Mouse (Mus musculus): ENCODE measurements around the gene Mpnd.

The Mpnd gene

GRCm38 (mm10) chr17:56020400-56021084 is 15.0 kb downstream of the Mpnd start:
- no peak for DNase-seq (ENCODE audit: low spot score)

DNA sequence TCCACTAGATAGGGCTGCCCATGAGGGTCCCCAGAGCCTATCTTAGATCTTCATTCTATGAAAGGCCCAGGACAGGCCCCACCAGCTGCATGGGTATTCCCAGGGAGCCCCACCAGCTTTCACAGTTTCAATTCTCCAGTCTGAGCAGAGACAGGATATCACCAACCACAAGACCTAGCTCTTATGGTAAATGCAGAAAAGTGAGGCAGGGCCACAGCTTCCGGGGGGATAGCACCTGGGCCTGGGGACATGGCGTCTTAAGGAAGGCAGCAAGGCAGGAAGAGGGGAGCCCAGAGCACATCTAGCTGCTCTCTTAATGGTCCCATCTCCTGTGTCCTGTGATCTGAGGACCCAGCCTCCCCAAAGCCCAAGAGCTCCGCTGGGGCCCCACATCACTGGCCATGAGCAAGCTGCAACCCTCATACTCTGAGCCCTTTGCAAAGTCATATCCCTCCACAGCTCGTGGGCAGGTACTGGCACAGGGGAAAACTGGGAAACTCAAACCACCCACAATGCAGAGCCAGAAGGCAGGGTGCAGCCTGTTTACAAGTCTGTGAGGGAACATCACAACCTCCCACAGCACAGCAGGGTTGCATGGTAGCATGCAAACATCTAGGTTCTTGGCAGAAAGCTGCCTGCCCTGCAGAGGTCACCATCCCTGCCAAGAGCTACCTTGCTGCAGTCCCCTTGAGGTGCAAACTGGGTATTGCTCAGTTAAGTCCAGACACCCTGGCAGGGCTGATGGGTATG is 15.8 kb downstream of the Mpnd start:
- DNase-seq (ENCODE audit: low spot score) = no peak

DNA sequence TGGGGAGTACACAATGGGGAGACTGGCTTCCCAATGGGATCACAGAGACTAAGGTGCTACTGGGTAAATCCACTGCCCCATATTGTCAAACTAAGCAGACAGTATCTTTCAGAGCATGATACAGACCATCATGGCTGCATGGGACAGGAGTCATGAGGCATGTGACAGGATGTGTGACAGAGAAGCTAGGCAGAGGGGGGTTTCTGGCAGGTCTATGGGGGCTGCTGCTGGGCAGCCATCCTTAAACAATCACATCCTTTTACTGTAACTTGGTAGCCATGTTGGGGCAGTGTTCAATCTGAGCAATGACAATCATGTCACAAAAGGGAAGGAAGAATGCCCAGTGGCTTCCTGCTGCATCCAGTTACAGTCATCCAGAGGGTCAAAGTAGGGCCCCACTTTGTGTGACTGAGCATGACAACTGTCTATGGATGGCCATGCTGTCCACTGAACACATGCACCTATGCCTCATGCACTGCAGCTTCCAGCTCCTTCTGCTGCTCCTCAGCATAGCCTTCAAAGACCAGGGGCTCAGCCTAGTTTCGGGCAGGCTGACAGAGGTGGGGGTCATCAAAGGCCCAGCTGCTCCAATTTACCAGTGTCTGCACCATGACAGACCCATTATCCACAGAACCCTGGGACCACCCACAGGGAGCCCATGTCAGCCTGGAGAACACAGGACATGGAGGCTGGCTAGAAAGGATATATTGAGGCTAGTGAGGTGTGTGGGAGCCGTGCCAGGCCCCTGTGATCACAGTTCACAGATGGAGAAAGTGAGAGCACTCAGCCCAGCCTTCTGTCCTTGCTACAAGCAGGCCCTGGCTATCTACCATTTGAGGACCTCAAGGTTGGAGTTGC is 16.8 kb downstream of the Mpnd start:
- no peak for DNase-seq (ENCODE audit: low spot score)

DNA sequence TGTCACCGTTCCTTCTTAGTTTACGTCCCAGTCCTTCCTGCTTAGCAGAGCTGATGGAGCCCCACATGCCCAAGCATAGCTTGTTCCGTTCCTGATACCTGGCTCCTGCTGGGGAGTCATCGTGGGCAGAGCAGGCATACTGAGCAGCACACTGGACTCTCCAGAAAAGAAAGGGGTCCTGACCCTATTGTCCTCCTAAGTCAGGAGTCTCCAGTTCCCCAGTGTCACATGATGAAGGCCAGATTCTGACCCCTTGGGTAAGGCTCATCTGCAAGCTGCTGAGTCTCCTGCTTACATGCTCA is 17.4 kb downstream of the Mpnd start:
- DNase-seq (ENCODE audit: low spot score) = no peak

- DNase-seq (ENCODE audit: low spot score) = no peak
Measured at GRCm38 (mm10) chr17:56023386-56023785, 17.9 kb downstream of the Mpnd start.

DNA sequence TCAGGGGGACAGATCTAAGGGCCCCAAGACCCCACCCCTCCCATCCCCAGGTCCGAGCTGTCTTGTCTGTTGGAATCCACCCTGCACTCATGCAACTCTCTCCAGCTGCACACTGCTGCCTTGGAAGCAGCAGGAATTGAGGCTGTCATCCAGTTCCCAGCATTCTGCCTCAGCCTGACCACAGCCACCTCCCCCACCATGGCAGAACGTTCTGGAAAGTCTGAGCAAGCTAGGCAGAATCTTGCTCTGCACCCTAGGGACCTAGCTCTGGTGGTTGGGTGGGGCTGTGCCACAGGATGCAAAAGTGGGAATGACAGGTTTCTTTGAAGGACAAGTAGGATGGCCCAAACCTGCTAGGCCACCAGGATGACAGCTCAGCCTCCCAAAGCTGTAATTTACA is 19.0 kb downstream of the Mpnd start:
- no peak for DNase-seq (ENCODE audit: low spot score)

DNA sequence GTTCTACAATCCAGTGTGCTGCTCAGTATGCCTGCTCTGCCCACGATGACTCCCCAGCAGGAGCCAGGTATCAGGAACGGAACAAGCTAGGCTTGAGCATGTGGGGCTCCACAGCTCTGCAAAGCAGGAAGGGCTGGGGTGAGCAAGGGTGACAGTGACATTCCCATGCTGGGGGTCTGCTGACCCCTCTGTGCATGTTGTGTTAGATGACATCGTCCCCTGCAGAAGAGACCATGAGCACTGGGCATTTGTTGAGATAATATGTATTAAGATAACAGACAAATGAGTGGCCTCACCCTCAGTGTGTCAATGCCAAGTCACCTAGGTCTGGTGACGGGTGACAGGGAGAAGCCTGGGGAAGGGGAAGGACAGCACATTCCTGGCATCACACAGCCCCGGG is 19.4 kb downstream of the Mpnd start:
- no peak for DNase-seq (ENCODE audit: low spot score)

GRCm38 (mm10) chr17:56026303-56026702 is 20.8 kb downstream of the Mpnd start:
- DNase-seq (ENCODE audit: low spot score) = no peak

DNA sequence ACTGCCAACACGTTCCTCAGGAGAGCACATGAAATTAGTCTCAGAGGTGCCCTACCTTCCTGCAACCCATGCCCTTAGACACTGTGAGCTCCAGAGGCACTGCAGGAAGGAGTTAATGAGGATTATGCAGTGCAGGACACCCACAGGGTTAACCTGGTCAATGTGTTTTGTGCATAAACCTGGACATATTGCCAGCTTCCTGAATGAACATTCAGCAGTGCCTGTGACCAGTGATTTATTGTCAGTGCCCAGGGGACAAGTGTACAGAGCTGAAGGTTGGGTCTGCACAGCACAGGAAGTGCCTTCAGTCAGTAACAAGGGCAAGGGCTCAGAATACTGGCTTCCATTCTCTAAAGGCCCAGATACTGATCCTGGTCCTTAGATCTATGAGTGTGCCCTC is 21.4 kb downstream of the Mpnd start:
- DNase-seq (ENCODE audit: low spot score) = no peak

GRCm38 (mm10) chr17:56027801-56028441 is 22.4 kb downstream of the Mpnd start:
- no peak for DNase-seq (ENCODE audit: low spot score)

DNA sequence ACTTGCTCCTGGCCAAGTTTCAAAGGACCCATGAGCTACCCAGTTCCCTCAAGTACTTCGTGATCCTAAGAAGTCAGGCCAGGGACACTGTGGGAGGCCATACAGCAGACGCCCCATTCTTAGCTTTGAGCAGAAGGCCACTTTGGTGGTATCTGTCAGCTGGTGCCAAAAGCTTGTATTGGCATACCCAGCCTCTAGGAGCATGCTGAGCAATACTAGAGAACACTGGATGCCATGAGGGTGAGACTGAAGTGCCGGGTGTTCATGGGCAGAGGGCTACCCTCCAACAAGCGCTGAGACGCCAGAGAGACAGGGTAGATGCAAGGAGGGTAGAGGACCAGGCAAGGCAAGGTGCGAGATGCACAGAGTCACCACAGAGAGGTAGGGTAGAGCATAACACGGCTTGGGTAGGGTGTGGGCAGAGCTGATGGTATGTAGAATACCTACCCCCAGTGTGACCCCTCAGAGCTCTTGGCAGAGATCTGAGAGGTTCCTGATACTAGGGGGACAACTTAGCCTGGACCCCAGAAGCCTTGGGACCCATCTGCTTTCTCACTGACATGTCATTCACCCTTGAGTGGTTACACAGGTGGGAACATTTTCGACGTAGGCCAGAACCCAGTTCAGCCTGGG is 24.8 kb downstream of the Mpnd start:
- no peak for DNase-seq (ENCODE audit: low spot score)

DNA sequence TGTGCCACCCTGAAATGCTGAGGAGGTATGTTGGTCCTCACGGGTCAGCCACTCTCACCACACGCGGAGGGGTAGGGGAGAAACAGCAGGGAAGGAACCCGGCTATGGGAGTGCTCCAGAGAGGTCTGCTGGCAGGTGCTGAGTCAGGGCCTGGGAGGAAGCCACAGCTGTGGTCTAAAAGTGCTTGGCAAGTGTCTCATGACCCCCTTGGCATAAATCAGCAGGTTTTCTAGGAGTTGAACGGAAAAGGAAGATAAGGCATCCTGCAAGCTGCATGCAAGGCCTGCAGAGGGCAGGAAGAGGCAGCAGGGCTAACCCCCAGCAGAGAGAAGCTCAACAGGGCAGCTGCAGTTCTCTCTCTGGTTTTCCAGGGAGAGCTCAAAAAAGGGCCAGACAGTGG is 25.4 kb downstream of the Mpnd start:
- no peak for DNase-seq (ENCODE audit: low spot score)

DNA sequence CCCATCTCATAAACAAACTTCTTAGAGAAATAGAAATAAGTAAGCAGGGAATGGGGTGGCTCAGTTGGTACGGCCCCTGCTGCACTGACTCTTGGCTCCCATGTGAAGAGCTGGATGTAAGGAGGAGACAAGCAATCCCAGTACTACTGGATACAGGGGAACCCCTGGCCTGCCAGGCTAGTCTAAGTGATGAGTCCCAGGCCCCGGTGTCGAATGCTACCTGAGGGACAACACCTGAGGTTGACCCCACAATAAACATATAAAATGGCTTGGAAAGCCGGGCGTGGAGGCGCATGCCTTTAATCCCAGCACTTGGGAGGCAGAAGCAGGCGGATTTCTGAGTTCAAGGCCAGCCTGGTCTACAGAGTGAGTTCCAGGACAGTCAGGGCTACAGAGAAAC is 25.9 kb downstream of the Mpnd start:
- DNase-seq (ENCODE audit: low spot score) = no peak

GRCm38 (mm10) chr17:56032127-56032733 is 26.7 kb downstream of the Mpnd start:
- DNase-seq (ENCODE audit: low spot score) = no peak

DNA sequence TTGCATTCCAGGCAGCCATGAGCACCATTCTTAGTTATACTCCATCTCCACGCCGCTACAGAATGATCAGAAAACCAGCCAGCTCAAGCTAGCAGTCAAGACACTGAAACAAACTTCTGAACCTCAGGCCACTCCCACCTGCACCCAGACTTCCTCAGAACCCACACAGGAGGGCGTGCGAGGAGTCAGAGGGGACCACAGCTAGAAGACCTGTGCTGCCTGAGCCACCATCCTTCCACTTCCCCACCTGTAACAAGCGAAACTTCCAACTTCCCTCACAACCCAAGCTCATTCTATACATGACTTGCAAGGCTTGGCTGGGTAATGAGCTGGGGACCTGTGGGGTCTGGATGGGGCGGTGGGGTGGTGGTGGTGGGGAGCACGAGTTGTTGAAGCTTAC is 27.3 kb downstream of the Mpnd start:
- no peak for DNase-seq (ENCODE audit: low spot score)

GRCm38 (mm10) chr17:56034040-56034725 is 28.7 kb downstream of the Mpnd start:
- no peak for DNase-seq (ENCODE audit: low spot score)

GRCm38 (mm10) chr17:56034726-56035100 is 29.2 kb downstream of the Mpnd start:
- no peak for DNase-seq (ENCODE audit: low spot score)

GRCm38 (mm10) chr17:56035216-56035615 is 29.7 kb downstream of the Mpnd start:
- no peak for DNase-seq (ENCODE audit: low spot score)

DNA sequence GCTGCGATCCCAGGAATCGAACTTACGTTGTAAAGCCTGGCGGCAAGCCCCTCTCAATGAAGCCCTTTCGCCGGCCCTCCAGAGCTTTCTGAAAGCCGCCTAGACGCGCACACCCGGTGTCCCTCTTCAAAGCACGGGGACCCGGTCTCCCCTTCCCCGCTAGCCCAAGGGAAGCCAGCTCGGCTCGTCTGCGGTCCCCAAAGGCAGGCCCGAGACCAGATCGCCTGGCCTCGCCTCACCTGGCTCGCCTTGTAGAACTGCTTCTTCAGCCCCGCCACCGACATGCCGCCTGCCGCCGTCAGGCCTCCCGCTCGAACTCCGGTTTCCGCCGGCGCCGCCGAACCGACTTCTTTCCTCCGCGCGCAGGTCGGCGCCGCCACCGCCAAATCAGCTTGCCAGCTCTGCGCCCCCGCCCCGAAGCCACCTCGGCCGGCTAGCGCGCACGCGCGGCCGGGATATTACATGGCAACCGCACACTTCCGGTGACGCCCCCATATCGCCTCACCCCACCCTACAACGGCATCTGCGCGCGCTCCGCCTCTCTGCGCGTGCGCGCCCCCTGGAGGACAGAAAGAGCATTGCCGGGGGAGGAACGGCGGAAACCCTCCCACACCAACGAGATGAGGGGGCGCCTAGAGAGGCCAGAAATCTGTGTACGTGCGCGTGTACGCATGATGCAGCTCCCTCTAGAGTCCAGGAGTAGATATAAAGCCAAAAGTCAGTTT is 30.8 kb downstream of the Mpnd start, which contains the start of gene Sh3gl1:
Sh3gl1 (minus strand) TSS at position 460 of the 725 bp plus-strand sequence.
- peak; percentile 99 for DNase-seq (ENCODE audit: low spot score)

GRCm38 (mm10) chr17:56036901-56037287 is 31.4 kb downstream of the Mpnd start:
- peak; percentile 51 for DNase-seq (ENCODE audit: low spot score)

All from testis, postnatal 14 days (tissue).